Mouse (Mus musculus): ENCODE data around the gene Csnk1d.

DNA sequence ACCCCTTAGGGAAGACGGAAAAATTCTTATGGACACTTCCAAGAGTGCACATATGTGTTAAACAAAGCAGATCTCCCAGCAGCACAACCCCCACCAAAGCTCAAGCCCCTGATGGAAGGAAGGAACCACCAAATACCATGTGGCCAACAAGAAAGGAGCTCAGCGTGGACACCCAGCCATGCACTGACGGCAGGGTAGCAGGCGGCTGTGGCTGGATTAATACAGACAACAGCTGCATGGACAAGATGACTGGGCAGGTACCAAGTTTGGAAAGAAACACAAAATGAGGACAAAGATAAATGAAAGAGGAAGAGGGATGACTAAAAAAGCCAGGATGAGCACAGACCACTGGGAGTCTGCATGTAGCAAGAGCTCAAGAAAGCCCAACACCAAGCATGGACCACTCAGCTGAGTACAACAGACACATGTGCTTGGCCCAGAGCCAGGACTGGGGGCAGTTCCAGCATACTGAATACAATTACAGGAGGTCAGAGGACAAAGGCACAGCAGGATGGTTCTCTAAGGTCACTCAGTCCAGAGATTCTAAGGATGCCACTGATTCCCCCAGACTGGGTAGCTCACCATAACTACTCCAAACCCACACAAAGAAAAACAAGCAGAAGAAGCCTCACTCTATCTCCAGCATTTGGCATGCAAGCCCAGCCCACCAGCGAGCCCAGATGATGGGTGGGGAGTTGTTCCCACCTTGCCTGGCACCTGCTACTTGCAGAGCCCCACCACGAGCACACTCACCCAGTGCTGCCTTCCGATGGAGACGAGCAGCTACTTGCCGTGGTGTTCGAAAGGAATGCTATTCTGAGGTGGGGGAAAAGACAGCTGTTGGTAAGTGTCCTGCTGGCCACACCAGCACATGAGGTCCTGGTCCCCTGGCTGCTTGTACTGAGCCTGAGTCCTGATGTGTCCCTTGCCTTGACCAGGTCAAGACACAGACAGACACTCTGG lies 26.7 kb downstream of the Csnk1d start:
- TF ChIP-seq E2F4 (IDR thresholded peaks at IDR 0.05; ENCODE audit: insufficient replicate concordance, low read depth, low read length) = no peak
- TF ChIP-seq ZKSCAN1 (IDR thresholded peaks at IDR 0.05; ENCODE audit: borderline replicate concordance, low read depth, low read length) = no peak
- no peak for TF ChIP-seq EP300 (IDR thresholded peaks at IDR 0.05; ENCODE audit: low read length)
- TF ChIP-seq NELFE (IDR thresholded peaks at IDR 0.05; ENCODE audit: low read depth, low read length) = no peak
- no peak for TF ChIP-seq MYC (IDR thresholded peaks at IDR 0.05; ENCODE audit: low read depth, low read length)
- TF ChIP-seq POLR2A (IDR thresholded peaks at IDR 0.05; ENCODE audit: low read depth, low read length) = no peak
- TF ChIP-seq JUND (conservative IDR thresholded peaks at IDR 0.05; ENCODE audit: low read depth, low read length) = no peak
- no peak for TF ChIP-seq ZMIZ1 (IDR thresholded peaks at IDR 0.05; ENCODE audit: low read depth, low read length)
- TF ChIP-seq CTCF (conservative IDR thresholded peaks at IDR 0.05 in 1 of 2, IDR thresholded peaks at IDR 0.05 in 1 of 2; ENCODE audit: low read depth in 2 of 2, low read length in 2 of 2) = no peak
- no peak for TF ChIP-seq HCFC1 (IDR thresholded peaks at IDR 0.05; ENCODE audit: low read depth, low read length)
- no peak for TF ChIP-seq MAX (IDR thresholded peaks at IDR 0.05; ENCODE audit: low read length)
- no peak for TF ChIP-seq GABPA (IDR thresholded peaks at IDR 0.05; ENCODE audit: insufficient replicate concordance, low read depth, low read length)
